Mouse (Mus musculus) c-Kit-negative CD71-positive TER-119-positive erythroid progenitor cells, embryonic 14.5 days (primary cell): ENCODE data around the gene Lamtor5.

ENCODE experiments used
- DNase-seq: peaks from one replicate; pipeline ENCODE4 v3.0.0-alpha.2; 2013; ENCODE audit warnings: low read depth, low spot score

Gene Lamtor5

DNA sequence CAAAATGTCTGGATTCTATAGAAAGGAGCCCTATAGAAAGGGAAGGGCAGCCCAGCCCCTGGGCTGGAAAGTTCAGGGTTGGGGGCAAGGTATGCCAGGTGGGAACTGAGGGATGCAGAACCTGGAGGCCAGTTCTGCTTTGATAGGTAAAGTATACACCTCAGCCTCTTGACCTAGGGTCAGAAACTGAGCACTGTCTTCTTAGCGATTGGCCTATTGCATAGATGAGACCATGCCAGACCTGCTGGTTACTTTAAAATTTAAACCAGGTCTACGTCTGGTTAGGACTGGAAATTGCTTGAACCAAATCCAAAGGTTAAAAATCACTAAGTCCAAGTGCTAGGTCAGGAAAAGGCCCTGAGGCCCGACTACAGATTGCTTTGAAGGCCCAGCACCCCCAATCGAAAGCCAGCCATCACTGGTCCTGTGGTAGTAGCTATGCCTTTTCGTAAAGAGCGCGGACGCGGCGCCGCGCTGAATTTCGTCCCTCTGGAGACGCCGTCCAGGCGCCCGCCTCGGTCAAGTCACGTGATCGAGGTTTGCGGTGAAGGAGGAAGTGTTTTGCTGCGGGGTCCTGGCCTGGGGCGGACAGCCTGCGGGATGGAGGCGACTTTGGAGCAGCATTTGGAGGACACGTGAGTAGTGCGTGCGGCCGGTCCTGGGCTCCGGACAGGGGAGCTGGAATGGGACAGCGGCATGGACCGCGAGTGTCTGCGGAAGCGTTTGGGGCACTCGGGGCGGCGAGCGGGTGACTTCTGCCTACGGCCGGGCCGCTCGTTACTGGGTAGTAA is at the start of gene Lamtor5:
TSS of gene Lamtor5 (plus strand) at position 380 of the 791 bp plus-strand sequence.
- DNase-seq: peak; percentile 77

DNA sequence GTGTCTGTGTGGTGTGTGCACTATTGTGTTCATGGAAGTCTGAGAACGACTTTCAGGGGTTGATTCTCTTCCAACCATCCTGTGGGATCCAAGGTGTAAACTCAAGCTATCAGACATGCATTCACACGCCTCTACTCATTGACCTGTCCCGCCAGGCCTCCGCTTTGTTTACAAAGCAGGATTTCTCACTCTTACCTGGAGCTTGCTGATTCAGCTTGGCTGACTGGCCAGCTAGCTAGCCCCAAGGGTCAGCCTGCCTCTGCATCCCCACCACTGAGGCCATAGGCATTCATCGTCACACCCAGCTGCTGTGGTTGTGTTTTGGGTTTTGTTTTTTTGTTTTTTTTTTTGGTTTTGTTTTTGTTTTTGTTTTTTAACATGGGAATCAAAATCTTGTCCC is 49.4 kb upstream of the Lamtor5 start:
- no peak for DNase-seq

DNA sequence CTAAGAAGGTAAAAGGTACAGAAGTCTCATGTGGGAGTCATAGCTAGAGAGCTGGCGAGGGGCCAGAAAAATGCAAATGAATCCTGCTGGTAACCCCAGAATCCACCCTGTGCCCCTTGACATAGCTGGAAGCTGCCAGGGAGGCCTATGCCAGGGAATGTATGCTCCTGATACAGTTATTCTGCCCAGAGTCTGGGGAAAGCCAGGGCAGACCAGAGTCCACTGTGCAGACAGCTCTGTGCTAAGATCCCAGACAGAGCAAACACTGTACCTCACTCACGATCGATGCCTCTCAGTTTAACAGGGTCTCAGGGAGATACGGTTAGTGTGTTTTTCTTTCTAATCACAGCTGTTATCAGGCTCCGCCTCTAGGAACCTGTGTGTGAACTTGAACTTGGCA is 48.8 kb upstream of the Lamtor5 start:
- DNase-seq: no peak

DNA sequence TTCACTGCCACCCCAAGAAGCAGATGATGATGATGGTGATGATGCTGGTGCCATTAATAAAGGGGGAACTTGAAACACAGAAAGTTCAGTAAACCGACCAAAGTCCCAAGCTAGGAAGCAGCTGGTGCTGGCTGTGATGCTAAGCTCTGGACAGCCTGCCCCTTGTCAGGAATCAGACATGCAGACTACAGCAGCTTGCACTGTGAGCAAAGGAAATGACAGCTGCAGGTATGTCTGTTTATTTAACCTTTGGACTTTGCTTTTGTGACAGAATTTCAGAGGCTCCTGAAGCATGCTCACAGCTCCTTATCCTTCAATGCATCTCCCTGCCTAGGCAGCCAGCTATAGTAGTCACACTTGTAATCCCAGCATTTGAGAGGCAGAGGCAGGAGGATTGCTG is 48.1 kb upstream of the Lamtor5 start, which contains the start of gene A630076J17Rik:
TSS of gene A630076J17Rik (plus strand) at position 88 of the 400 bp plus-strand sequence.
- DNase-seq: no peak

DNA sequence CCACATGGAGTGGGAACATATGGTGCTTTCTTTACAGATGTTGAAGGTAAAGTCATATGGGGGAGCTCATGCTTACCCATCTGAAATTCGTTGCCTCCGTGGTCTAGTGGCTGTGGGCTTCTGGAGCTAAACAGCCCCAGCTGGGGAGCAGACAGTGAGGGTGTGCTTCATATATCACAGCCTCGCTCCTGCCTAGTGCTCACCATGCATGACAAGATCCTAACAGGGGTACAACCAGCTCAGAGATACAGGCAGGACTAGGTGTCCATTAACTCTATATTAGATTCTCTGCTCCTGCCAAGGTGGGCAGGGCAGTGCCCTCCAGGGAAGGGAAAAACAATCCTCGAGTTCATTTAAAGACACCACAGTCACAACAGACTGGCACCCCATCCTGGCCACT is 47.5 kb upstream of the Lamtor5 start:
- DNase-seq: no peak

DNA sequence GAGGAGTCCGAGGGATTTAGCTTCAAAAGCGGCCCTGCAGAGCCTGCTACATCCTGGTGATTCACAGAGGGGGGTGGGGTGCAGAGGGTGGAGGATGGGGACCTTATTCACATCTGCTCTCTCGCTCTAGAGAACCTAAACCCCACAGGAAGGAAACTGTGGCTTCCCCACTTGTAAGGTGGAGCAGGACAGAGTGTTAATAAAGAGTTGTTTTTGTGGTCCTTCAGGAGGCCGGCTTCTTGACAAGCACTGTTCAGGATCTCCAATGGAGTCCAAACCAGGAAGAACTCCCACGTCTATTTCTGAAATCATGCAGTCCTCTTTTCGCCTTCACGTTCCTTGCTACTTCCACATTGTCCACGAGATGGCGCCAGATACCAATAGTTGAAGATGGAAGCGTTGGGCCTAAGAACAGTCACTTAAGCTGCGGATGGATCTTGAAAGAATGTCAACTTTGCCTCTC is 45.3 kb upstream of the Lamtor5 start:
- peak; percentile 57 for DNase-seq

DNA sequence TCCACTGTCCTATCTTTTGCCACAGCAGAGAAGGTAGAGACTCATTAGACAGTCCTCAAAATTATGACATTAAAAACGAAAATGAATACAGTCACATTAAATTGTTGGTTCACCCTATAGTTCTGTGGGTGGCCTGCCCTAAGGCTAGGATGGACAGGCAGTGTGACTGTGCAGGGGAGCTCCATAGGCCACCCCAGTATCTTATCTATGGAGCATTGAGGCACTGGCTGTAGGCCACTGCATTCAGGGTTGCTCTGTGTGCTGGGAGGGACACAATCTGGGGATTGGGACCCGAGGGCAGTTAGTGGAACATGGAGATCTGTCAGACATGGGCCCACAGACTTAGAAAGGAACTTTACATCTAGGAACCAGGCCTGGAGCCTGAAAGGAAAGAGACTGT is 44.7 kb upstream of the Lamtor5 start:
- no peak for DNase-seq

DNA sequence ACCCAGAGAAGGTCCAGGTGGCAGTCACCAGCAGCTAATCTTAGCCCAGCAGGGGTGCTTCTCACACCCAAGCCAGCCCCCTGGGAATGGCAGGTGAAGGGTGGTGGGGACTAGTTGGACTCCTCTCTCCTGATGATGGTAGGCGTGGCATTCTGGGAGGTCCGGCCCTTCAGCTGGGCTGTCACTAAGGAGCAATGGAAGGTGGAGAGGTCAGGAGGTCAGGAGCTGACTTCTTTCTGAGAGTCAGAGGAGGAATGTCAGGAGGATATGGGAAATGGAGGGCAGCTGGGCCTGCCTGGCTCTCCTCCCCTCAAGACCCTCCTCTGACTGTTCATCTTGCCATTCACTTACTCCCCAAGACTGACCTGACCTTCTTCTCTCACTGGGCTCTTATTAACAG is 40.6 kb upstream of the Lamtor5 start:
- DNase-seq: no peak

DNA sequence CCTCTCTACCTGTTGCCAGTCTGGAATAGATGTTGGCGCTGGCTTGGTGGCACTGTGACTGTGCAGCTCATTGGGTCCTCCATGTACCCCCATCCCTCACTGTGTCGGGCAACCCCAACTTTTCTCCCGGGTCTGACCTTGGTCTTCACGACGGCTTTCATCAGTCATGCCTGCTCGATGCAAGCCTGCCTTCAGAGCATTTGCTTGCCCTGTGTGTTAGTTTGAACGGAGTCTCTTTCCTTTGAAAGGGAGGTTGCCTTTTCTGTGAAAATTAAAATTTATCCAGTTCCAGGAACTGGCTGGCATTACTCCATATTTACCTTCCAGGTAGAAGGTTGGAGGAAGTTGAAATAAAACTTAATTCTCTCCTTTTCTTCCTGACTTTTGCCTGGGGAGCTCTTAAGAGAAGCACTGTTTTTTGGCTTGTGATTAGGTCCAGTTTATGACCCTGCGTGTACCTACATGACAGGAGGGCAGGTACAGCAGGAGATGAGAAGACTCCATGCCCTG is 40.1 kb upstream of the Lamtor5 start:
- DNase-seq: no peak

DNA sequence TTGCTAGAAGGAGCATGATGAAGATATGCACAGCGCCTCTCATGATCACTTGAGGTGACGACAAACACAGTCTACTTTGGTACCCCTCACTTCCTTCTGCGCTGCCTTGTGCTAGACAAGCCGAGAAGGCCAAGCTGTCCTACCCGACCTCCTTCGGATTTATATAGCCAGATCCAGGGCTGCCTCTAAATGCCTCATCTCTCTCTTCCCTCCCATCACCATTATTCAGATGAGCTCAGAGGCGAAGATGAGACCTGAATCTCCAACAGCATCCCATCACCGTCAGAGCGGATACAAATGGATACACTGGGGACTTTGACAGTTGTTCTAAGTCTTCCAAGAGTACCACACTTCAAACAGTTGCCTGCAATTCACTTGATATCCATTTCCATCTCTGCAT is 39.1 kb upstream of the Lamtor5 start, which contains the start of gene Prok1:
TSS of gene Prok1 (minus strand) at position 101 of the 400 bp plus-strand sequence.
- no peak for DNase-seq

DNA sequence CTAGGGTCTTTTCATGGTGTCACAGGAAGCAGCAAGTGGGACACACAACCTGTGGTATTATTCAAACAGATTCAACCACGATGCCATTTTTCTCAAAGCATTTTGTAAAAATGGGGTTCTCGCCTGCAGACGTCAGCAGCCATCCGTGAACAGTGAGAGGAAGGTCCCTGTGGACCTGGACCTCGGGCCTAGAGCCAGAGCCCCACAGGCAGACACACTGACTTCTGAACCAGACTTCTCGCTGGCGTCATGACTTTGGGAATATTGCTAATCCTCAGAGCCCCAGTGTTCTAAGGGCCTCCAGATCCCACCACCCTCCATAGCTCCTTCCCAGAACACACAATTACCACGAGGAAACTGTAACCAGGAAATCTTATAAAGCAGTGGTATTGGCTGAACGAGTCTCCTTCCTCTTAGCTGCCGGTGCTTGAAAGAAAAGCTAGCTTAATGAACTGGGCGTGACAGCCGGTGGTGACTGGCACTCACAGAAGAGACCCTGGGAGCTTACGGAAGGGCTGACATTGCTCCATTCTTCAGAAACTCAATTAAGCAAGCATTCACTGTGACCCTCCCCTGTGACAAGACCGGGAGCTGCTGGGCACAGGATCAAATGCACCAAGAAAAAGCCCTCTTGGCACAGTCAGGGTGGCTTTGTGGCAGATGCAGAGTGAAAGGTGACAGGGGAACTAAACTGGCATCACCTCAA is 37.1 kb upstream of the Lamtor5 start:
- no peak for DNase-seq

DNA sequence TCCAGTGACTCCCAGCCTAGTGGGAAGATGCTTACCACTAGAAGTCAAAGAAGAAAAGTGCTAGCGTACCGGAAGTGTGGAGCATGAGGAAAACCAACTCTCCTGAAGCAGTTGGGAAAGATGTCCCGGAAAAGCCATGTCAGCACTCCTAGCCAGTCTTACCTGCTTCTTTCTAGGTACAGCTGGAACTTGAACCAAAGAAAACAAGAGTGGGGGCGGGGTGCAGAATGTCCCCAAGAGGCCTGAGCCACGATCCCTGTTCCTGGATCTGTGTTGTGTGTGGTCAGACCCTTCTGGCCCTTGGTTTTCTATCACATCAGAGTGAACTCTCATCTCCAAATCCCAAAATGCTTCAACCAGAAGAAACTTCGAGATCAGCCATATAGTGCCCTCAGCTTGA is 31.8 kb upstream of the Lamtor5 start:
- DNase-seq: no peak

DNA sequence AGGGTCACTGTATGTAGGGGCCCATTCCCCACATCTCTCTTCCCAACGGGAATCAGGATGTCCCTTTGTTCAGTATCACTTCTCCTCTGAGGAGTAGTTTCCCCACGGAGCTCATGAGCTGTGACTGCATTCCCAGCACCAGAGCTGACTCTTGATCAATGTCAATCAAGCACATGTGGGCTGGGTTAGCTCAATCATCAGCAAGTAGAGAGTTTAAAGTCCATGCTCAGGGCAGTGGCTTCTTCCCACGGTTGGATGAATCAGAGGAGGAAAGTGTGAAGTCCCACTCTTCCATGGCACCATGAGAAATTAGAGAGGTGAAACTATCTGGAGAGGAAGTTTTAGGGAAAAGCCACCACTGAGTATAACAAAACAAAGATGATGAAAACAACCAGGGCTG is 29.6 kb upstream of the Lamtor5 start:
- DNase-seq: no peak

DNA sequence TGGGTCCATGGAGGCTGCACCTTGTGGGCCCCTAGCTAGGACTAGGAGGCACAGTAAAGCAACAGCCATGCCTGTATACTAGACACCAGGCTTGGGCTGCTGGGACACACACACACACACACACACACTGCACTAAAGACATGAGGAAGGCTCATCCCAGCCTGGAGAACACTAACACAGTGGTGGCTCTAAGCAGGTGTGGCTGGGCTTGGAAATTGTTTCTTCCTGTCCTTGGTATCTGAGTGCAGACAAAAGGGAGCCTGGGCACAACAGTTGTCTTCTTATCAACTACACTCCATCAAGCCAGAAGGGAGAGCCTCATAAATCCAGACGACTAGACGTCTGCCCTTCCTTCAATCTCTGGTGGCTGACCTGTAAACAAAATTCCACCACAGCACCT is 28.3 kb upstream of the Lamtor5 start:
- no peak for DNase-seq

DNA sequence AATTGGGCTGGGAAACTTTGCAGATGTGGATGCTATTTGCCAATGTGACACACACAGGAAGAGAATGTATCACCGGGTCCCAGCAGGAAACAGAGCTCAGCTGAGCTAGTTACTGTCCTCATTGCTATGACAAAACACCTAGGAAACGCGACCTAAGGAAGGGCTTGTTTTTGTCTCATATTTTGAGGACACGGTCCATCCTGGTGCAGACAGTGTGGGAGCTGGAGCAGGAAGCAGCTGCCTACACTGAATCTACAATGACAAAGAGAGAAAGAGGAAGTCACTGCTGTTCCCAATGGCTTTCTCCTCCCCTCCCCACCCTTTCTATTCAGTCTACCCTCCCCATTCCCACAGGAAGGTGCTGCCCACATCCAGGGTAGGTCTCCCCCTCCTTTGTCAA is 26.6 kb upstream of the Lamtor5 start:
- DNase-seq: no peak

DNA sequence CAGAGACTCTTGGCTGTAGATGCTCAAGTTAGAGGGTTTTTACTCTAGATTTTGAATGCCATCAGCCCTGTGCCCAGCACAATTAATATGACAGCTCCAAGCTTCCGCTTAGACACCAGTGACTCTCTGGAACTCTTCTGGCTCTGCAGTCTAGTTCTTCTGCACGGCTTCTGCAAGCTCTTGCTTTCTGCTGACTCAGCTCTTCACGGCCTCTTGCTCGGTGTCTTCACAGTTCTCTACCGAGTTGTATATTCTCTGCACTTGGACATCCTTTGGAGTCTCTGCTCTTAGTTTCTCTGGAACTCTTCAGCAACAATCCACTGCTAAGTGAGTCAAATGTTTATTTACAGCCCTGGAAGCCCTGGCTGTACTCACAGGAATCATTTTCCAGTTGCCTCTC is 24.7 kb upstream of the Lamtor5 start:
- no peak for DNase-seq

DNA sequence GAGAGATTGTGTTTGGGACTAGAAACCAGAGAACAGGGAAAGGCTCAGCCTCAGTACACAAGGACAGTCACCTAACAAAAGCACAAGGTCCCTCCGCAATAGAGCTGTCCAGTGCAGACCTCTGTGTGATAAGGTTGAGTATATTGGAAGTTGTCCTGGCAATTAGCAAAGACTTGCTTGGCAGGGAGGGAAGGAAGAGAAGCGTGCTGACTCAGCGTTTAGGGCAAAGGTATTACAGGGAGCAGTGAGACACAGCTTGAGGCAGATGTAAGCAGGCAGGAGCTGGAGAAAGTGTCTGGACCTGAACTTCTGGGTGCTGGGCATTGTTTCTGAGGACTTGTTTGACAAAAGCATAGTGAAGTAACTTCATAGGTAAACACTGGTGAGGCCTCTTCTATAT is 22.7 kb upstream of the Lamtor5 start:
- DNase-seq: no peak

DNA sequence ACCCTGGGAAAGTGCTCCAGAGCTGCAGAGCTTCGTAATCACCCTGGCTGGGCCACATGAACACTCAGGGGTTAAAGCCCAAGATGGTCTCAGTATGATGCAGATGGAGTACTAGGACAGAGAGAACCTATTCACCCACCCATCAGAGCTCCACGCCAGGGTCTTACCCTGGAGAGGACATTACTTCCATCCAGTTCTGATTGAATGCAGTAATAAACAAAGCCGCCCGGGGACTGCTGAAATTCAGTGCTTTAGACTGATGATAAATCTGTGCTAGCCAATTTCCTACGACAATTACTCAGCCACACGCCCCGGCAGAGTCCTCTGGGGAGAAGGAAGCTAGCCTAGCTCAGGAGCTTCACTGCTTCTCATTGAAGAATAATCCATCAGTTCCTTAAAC is 21.9 kb upstream of the Lamtor5 start:
- DNase-seq: no peak

DNA sequence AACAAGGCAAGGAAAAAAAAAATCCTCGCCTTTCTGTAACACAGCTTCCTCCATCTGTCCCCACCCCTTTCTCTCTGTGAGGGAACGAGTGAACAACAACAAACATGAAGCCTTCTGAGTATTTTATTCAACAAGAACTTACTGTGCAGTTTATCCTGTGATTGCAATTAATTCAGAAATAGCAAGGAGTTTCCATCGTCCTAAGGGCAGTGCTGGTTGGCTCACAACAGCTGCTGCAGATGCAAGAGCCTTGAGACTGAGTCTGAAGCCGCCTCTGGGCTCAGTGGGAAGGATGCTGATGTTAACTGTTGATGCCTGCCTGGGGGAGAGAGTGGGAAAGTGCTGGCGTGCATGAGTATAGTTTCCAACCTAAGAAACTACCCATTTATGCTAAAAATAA is 20.7 kb upstream of the Lamtor5 start:
- DNase-seq: no peak

DNA sequence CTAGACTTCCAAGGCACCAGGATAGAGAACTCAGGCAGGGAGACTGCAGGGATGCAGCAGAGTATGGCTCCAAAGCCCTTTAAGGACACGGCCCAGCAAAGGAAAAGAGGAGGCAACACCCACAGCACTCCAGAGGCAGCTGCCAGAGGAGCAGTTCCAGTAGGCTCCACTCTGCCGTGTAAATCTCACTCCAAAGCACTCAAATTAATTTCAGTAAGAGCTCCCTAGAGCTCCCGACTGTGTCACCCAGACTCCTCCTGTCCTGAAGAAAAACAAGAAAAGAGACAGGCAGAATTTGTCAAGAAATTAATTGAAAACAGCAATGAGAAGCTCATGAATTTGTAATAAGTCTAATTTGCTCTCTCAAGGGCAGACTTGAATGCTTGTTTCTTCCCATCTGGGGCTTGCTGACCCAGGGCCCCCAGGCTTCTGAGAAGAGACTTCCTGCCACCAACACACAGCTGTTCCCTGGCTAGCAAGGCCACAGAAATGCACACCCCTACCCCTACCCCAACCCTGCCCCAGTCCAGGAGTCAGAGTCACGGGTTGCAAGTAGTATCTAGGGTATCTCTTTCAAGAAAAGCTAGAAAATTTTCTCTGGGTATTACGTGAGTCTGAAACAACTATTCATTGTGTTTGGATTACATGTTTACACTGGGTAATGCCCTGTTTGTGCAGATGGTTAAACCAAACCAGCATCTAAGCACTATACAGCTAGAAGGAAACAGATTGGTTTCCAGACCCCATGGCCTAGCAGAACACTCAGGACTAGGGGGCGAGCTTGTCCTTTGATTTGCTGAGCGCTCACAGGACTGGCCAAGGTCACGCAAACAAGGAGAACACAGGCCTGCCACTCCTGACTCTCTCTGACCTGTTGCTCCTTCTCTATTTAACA is 17.5 kb upstream of the Lamtor5 start:
- DNase-seq: no peak

DNA sequence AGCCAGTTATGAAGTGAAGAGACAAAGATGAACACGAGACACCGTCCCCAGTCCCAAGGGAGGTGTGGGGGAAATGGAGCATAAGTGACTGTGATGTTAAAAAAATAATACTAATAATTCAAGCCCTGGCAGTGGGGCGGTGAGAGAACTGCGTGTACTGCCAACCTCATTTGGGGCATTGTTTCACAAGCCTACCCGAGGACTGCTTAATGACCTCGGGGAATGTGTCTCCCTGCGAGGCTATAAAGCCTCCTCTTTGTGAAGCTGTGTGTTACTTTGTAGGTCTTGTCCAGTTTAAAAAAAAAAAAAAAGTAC is 16.9 kb upstream of the Lamtor5 start:
- no peak for DNase-seq

DNA sequence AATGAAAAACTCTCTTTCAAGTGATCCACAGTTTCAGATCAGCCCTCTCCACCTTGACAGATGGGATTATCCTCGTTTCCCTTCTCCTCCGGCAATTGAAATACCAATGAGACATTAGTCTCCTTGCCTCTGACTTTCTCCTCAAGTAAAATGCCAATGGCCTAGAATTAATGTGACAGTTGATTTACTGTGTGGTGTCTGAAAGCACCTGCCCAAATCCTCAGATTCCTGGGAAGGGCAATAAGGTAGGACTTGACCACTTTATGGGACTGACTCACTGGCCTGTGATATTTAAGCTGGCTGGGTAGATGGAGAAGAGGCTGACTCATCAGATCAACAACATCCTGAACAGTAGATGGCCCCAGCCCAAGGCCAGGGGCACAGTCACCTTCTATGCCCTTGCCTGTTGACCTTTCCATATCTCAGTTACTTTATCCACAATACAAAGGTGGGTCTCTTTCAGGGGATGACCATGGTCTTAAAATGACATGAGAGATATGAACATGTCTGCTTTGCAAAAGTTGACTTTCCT is 11.8 kb upstream of the Lamtor5 start:
- DNase-seq: no peak
